Mouse (Mus musculus) liver, adult 2 months (tissue): ENCODE results near the gene Ano6. TPM values are rescaled to one million over a fixed set of nuclear protein-coding genes. Genes with fewer than 3 reads are reported as not detected.

ENCODE experiments used
- DNase-seq: peaks from one replicate; pipeline ENCODE4 v3.0.0-alpha.2; 2011; ENCODE audit warnings: low read depth, low spot score; ENCODE audit errors: extremely low read depth
- H3K27ac ChIP-seq: fragments of 200-500 bp; replicated peaks from 2 replicates; pipeline ENCODE4 v1.5.1; 2012; ENCODE audit warnings: low read depth, mild to moderate bottlenecking, control low read depth, inconsistent platforms, low read length; ENCODE audit not compliant: insufficient read depth
- H3K27me3 ChIP-seq: fragments of 200-500 bp; 2 replicates; pipeline ENCODE4 v1.6.1; 2012; ENCODE audit warnings: mild to moderate bottlenecking, moderate library complexity, low read length, inconsistent platforms; ENCODE audit not compliant: control insufficient read depth, insufficient read depth
- H3K36me3 ChIP-seq: fragments of 200-500 bp; 2 replicates; pipeline ENCODE4 v1.6.1; 2012; ENCODE audit warnings: low read length, inconsistent platforms; ENCODE audit not compliant: control insufficient read depth, insufficient read depth
- H3K4me1 ChIP-seq: fragments of 200-500 bp; 2 replicates; pipeline ENCODE4 v1.6.1; 2011; ENCODE audit warnings: low read length; ENCODE audit not compliant: control insufficient read depth, insufficient read depth
- H3K4me3 ChIP-seq: fragments of 200-500 bp; 2 replicates; pipeline ENCODE4 v1.5.1; 2011; ENCODE audit warnings: low read depth, mild to moderate bottlenecking, control low read depth, low read length, moderate library complexity; ENCODE audit not compliant: insufficient read depth
- H3K79me2 ChIP-seq: fragments of 200-500 bp; 2 replicates; pipeline ENCODE4 v1.6.1; 2012; ENCODE audit warnings: inconsistent platforms, mild to moderate bottlenecking, low read length, moderate library complexity; ENCODE audit not compliant: control insufficient read depth, insufficient read depth
- H3K9ac ChIP-seq: fragments of 200-500 bp; 2 replicates; pipeline ENCODE4 v1.6.1; 2012; ENCODE audit warnings: low read depth, mild to moderate bottlenecking, control low read depth, inconsistent platforms, low read length
- CTCF ChIP-seq: fragments of 200-500 bp; IDR thresholded peaks from 2 replicates; pipeline ENCODE4 v1.5.1; 2011; ENCODE audit warnings: low read depth, low read length, control low read depth
- POLR2A ChIP-seq: fragments of 200-500 bp; IDR thresholded peaks from 2 replicates; pipeline ENCODE4 v1.6.1; 2011; ENCODE audit warnings: low read length, control low read depth; ENCODE audit not compliant: insufficient read depth; ENCODE audit errors: extremely low read depth
- WGBS: fragments of 180-500 bp; shearing (Covaris S2); methylation state at CpG from one replicate; pipeline ENCODE4 v1.1.7; 2018; 5-methylcytosine and 5-hydroxymethylcytosine counted together
- polyA plus RNA-seq: library from polyadenylated mRNA; depleted of rRNA; stranded (reverse); fragments of >200 nt; gene quantifications from 2 replicates; pipeline ENCODE4 v1.2.3, GENCODE M21; 2012
- total RNA-seq: library from RNA; depleted of rRNA; stranded (reverse); fragments of >200 nt; gene quantifications from 2 replicates; pipeline ENCODE4 v1.2.3, GENCODE M21; 2014

Ano6 gene
- total and polyA plus RNA-seq, 2 experiments, result 3.3 to 4.1 TPM

GRCm38 (mm10) chr15:95929087-95929486 lies 138.4 kb downstream of the Ano6 start:
- Histone ChIP-seq H3K4me3 (no peak overlapping the region), H3K27me3 (no peaks in the 10 kb centered on the region), H3K9ac (no peak overlapping the region), H3K27ac (no peak overlapping the region), H3K36me3 (peaks cover 2% of the 10 kb centered on the region; the same call in 1 of the 2 replicates), H3K79me2 (no peaks in the 10 kb centered on the region), H3K4me1 (no peaks in the 10 kb centered on the region)
- WGBS, result 95% methylated on average over 6 of the region's 6 CpGs
- DNase-seq, result no peak
- no peak for TF ChIP-seq POLR2A
- no peak for TF ChIP-seq CTCF

DNA sequence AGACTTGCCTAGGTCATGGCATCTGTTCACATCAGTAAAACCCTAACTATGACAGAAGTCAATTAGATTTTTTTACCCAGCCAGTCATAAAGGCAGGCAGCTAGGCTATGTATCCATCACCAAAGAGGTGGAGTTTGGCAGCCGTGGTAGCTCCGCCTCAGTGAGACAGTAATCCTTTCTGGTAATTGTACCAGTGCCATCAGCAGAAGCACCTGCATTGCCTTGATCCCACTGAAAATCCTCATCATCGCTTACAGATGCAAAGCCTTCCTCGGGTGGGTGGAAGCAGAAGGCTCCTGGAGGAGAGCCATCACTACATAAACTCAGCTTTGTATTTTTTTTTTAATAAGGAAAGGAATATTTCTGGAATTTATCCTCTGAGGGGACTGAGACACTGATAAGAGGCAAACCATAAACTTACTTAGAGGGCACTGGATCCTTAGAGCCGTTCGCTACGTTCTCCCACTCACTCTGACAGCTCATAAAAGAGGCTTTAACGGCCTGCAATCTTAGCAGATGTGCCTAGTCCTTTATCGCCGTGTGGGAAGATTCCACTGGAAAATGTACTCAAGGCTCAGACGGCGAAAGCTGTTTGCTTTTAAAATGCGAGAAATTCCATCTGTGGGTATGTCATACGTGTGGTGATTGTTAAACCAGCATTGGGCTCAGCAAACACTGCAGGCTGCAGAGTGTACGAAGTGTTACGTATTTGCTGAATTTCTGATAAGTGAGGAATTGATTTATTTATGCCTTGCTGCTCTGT lies 140.6 kb downstream of the Ano6 start:
- Histone ChIP-seq H3K27ac (0 out of 2 replicates have a peak overlapping the region, but pooled peaks have one; percentile 14), H3K27me3 (no peaks in the 10 kb centered on the region), H3K79me2 (no peaks in the 10 kb centered on the region), H3K4me3 (no peak overlapping the region), H3K4me1 (no peaks in the 10 kb centered on the region), H3K36me3 (peaks cover 2% of the 10 kb centered on the region; the same call in 1 of the 2 replicates), H3K9ac (no peak overlapping the region)
- WGBS, result 90% methylated on average over 16 of the region's 16 CpGs
- DNase-seq, result peak; percentile 22
- TF ChIP-seq POLR2A, result no peak
- TF ChIP-seq CTCF, result no peak

GRCm38 (mm10) chr15:95932358-95932757 lies 141.7 kb downstream of the Ano6 start:
- DNase-seq, result no peak
- Histone ChIP-seq H3K27me3 (no peaks in the 10 kb centered on the region), H3K36me3 (peaks cover 2% of the 10 kb centered on the region; the same call in 1 of the 2 replicates), H3K9ac (no peak overlapping the region), H3K79me2 (no peaks in the 10 kb centered on the region), H3K27ac (no peak overlapping the region), H3K4me1 (no peaks in the 10 kb centered on the region), H3K4me3 (no peak overlapping the region)
- 90% methylated on average over 5 of the region's 5 CpGs for WGBS
- TF ChIP-seq CTCF, result no peak
- no peak for TF ChIP-seq POLR2A

GRCm38 (mm10) chr15:95935141-95935540 lies 144.5 kb downstream of the Ano6 start:
- Histone ChIP-seq H3K4me3 (no peak overlapping the region), H3K27ac (no peak overlapping the region), H3K27me3 (no peaks in the 10 kb centered on the region), H3K4me1 (no peaks in the 10 kb centered on the region), H3K79me2 (no peaks in the 10 kb centered on the region), H3K36me3 (no peaks in the 10 kb centered on the region), H3K9ac (no peak overlapping the region)
- TF ChIP-seq POLR2A, result no peak
- no peak for TF ChIP-seq CTCF
- 93% methylated on average over 11 of the region's 11 CpGs for WGBS
- DNase-seq, result no peak

- WGBS, result 73% methylated on average over 4 of the region's 4 CpGs
- no peaks in the 10 kb centered on the region for H3K36me3 ChIP-seq
Measured at GRCm38 (mm10) chr15:95943470-95943869, 152.8 kb downstream of the Ano6 start.

DNA sequence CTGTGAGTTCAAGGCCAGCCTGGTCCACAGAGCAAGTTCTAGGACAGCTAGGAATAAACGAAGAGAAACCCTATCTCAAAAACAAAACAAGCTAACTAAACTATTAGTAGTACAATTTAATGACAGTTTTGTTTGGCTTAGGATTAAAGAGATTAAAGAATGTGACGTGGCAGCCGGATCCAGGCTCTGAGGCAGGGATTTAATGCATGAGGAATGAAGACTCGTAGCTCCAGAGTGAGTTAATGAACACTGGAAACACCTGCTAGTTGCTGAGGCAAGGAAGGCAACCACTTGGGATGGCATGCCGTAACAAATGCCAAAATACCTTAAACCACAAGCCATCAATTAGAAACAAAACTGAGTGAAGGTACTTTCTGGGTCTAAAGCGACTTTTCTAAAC lies 153.7 kb downstream of the Ano6 start:
- Histone ChIP-seq H3K79me2 (no peaks in the 10 kb centered on the region), H3K27ac (no peak overlapping the region), H3K36me3 (no peaks in the 10 kb centered on the region), H3K27me3 (no peaks in the 10 kb centered on the region), H3K4me3 (no peak overlapping the region), H3K4me1 (no peaks in the 10 kb centered on the region), H3K9ac (no peak overlapping the region)
- TF ChIP-seq CTCF, result no peak
- no peak for TF ChIP-seq POLR2A
- WGBS, result 89% methylated on average over 6 of the region's 6 CpGs
- no peak for DNase-seq

More at GRCm38 (mm10) chr15:95943470-95943869, 152.8 kb downstream of the Ano6 start:
- TF ChIP-seq CTCF (peak; percentile 85), POLR2A (no peak)
- H3K4me1 ChIP-seq, result no peaks in the 10 kb centered on the region
- no peaks in the 10 kb centered on the region for H3K27me3 ChIP-seq
- peak; percentile 40 for DNase-seq
- H3K9ac ChIP-seq, result no peak overlapping the region
- no peak overlapping the region for H3K4me3 ChIP-seq
- H3K27ac ChIP-seq, result no peak overlapping the region
- H3K79me2 ChIP-seq, result no peaks in the 10 kb centered on the region
